Mouse (Mus musculus): ENCODE measurements around the gene Gm20388. TPM values are rescaled to one million over a fixed set of nuclear protein-coding genes. Genes with fewer than 3 reads are reported as not detected.
A peak's percentile ranks its signal among the peaks of the same experiment; 100 is the strongest.

Gm20388 gene
- polyA plus RNA-seq, 1 experiment from 2014 or later, result 8.3 TPM

DNA sequence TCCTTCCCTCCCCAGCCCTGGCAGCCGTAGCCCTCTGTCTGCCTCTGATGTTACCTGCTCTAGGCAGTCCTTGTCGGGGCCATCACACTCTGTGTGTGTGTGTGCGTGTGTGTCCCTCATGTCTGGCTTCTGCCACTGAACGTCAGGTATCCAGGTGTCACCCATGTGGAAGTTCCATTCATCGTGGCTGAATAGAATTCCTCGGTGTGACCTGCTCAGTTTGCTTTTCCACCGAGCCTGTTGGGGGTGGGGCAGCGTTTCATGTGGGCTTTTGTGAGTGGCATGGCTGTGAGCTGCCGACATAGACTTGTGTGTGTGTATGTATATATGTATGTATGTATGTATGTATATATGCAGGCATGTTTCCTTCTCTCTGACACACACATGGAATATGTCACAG lies 375.2 kb downstream of the Gm20388 start:
- Histone ChIP-seq H3K27me3 (replicated peaks; ENCODE audit: control insufficient read depth, insufficient read depth, low read length) (no peaks in the 10 kb centered on the region), H3K36me3 (ENCODE audit: control insufficient read depth, insufficient read depth, low read length) (no peaks in the 10 kb centered on the region), H3K4me1 (replicated peaks; ENCODE audit: control insufficient read depth, insufficient read depth, low read length) (peaks cover 55% of the 10 kb centered on the region), H3K9me3 (ENCODE audit: control insufficient read depth, low read length) (no peaks in the 10 kb centered on the region), H3K9ac (ENCODE audit: low read length) (no peak overlapping the region), H3K27ac (ENCODE audit: low read depth) (no peak overlapping the region), H3K4me2 (ENCODE audit: low read length) (no peak overlapping the region), H3K4me3 (ENCODE audit: low read depth, low read length) (no peak overlapping the region)
- DNase-seq (ENCODE audit: low spot score) (no peak), ATAC-seq (replicated peaks; ENCODE audit: low FRiP score, low TSS enrichment, low read depth) (no peak)
- WGBS, result 66% methylated on average over 9 of the region's 9 CpGs

DNA sequence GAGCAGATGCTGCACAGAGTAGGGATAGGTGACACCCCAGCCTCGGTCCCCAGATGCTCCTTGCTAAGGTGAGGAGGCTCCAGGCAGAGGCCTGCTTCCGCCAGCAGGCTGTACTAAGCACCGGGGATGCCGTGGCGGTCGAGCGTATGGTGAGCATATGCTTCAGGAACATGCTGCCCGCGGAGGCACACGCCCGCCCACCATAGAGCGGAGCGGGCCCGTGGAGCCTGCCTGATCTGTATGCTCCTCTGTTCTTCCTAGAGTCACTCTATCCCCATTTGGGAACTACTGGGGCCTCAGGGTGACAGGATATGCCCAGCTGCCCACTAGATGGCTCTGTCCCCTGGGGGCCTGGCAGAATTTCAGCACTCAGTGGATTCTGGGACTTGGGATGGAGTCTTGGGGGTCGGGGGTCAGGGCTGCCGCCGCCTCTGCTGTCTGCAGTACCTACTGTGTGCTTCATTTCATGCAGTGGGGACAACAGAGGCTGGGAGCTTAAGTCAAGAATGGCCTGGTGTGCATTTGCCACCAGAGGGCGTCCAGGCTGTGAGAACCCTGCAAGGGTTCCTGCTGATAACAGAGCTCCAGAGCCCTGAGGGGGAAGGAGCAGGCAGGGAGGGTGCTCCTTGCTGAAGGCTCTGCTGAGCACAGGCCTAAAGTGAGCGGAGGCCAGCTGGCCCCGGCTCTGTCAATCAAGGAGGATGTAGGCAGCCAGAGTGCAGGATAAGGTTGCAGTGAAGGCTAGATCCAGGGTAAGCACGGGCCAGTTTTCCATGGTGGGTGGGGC lies 377.7 kb downstream of the Gm20388 start:
- peaks cover 45% of the 10 kb centered on the region for H3K4me1 ChIP-seq (replicated peaks; ENCODE audit: control insufficient read depth, insufficient read depth, low read length)
- no peak overlapping the region for H3K4me3 ChIP-seq (ENCODE audit: low read depth, low read length)
- no peaks in the 10 kb centered on the region for H3K36me3 ChIP-seq (ENCODE audit: control insufficient read depth, insufficient read depth, low read length)
- ATAC-seq (replicated peaks; ENCODE audit: low FRiP score, low TSS enrichment, low read depth) (peak; percentile 26; the same call in 1 of the 2 replicates), DNase-seq (ENCODE audit: low spot score) (peak; percentile 82)
- no peak overlapping the region for H3K27ac ChIP-seq (ENCODE audit: low read depth)
- no peak overlapping the region for H3K4me2 ChIP-seq (ENCODE audit: low read length)
- no peaks in the 10 kb centered on the region for H3K27me3 ChIP-seq (replicated peaks; ENCODE audit: control insufficient read depth, insufficient read depth, low read length)
- H3K9me3 ChIP-seq (ENCODE audit: control insufficient read depth, low read length), result no peaks in the 10 kb centered on the region
- WGBS, result 50% methylated on average over 21 of the region's 21 CpGs
- H3K9ac ChIP-seq (ENCODE audit: low read length), result no peak overlapping the region

DNA sequence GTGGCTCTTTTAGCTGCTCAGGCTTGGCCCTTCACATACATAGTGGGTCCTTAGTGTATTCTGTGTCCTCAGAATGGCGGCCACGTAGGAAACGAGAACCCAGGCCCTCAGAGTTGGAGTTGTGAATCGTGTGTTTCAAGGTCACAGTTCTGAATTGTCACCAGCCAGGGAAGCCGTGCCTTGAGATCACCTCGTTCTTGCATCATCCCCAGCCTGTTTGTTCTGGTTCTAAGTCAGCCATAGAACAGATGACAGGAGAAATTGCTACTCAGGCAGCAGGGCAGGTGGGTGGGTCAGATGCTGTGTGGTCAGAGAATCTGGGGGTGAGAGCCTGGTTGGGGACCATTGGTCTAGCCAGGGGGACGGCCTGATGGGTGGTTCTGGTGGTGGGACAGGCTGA lies 378.6 kb downstream of the Gm20388 start:
- ATAC-seq (replicated peaks; ENCODE audit: low FRiP score, low TSS enrichment, low read depth) (no peak), DNase-seq (ENCODE audit: low spot score) (no peak)
- H3K27ac ChIP-seq (ENCODE audit: low read depth), result no peak overlapping the region
- WGBS, result 85% methylated on average over 7 of the region's 7 CpGs
- no peaks in the 10 kb centered on the region for H3K9me3 ChIP-seq (ENCODE audit: control insufficient read depth, low read length)
- H3K4me1 ChIP-seq (replicated peaks; ENCODE audit: control insufficient read depth, insufficient read depth, low read length), result peaks cover 39% of the 10 kb centered on the region
- H3K27me3 ChIP-seq (replicated peaks; ENCODE audit: control insufficient read depth, insufficient read depth, low read length), result no peaks in the 10 kb centered on the region
- no peak overlapping the region for H3K4me2 ChIP-seq (ENCODE audit: low read length)
- H3K36me3 ChIP-seq (ENCODE audit: control insufficient read depth, insufficient read depth, low read length), result no peaks in the 10 kb centered on the region
- H3K9ac ChIP-seq (ENCODE audit: low read length), result no peak overlapping the region
- H3K4me3 ChIP-seq (ENCODE audit: low read depth, low read length), result no peak overlapping the region

GRCm38 (mm10) chr8:120289698-120290181 lies 379.1 kb downstream of the Gm20388 start:
- no peak overlapping the region for H3K9ac ChIP-seq (ENCODE audit: low read length)
- peaks cover 36% of the 10 kb centered on the region for H3K4me1 ChIP-seq (replicated peaks; ENCODE audit: control insufficient read depth, insufficient read depth, low read length)
- H3K4me2 ChIP-seq (ENCODE audit: low read length), result no peak overlapping the region
- H3K27ac ChIP-seq (ENCODE audit: low read depth), result no peak overlapping the region
- WGBS, result 53% methylated on average over 10 of the region's 10 CpGs
- no peak overlapping the region for H3K4me3 ChIP-seq (ENCODE audit: low read depth, low read length)
- H3K36me3 ChIP-seq (ENCODE audit: control insufficient read depth, insufficient read depth, low read length), result no peaks in the 10 kb centered on the region
- H3K9me3 ChIP-seq (ENCODE audit: control insufficient read depth, low read length), result no peaks in the 10 kb centered on the region
- H3K27me3 ChIP-seq (replicated peaks; ENCODE audit: control insufficient read depth, insufficient read depth, low read length), result no peaks in the 10 kb centered on the region
- no peak for DNase-seq (ENCODE audit: low spot score)
- ATAC-seq (replicated peaks; ENCODE audit: low FRiP score, low TSS enrichment, low read depth), result no peak

DNA sequence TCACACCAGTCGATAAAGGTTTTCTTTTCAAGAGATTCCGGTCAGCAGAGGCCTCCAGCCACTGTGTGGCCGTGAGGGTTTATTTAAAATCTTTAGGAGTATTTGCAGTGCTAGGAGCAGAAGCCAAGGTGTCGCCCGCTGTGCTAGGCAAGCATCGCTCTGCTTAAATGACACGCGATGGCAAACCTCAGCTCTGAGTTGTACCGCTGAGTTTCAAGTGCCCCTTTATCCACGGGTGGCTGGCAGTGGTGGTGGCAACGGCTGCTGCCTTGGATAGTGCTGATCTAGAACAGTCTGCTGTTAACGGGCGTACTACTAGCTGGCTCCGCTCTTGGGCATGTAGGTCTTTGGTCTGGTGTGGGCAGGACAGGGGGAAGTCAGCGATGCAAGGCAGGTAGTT lies 380.0 kb downstream of the Gm20388 start:
- Histone ChIP-seq H3K27me3 (replicated peaks; ENCODE audit: control insufficient read depth, insufficient read depth, low read length) (no peaks in the 10 kb centered on the region), H3K9ac (ENCODE audit: low read length) (no peak overlapping the region), H3K4me2 (ENCODE audit: low read length) (no peak overlapping the region), H3K27ac (ENCODE audit: low read depth) (no peak overlapping the region), H3K4me1 (replicated peaks; ENCODE audit: control insufficient read depth, insufficient read depth, low read length) (peaks cover 35% of the 10 kb centered on the region), H3K36me3 (ENCODE audit: control insufficient read depth, insufficient read depth, low read length) (no peaks in the 10 kb centered on the region), H3K4me3 (ENCODE audit: low read depth, low read length) (no peak overlapping the region), H3K9me3 (ENCODE audit: control insufficient read depth, low read length) (no peaks in the 10 kb centered on the region)
- no peak for ATAC-seq (replicated peaks; ENCODE audit: low FRiP score, low TSS enrichment, low read depth)
- DNase-seq (ENCODE audit: low spot score), result no peak
- WGBS, result 76% methylated on average over 15 of the region's 15 CpGs

DNA sequence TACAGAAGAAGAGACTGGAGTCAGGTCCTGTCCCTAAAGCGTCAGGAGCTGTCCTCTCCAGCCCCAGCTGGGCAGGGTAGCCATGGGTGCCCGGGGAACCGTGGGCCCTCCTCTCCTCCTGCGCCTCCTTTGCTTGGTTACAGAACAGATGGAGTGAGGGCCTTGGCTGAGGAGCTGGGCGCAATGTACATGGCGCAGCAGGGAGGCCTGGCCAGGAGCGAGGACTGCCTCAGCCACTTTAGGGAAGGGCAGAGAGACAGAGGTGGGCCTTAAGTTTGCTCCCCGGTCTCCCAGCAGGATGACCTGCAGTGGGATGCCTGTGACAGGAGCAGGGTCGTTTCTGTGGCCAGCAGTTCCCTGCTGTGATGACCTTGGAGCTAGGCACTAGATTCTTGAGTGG lies 381.0 kb downstream of the Gm20388 start:
- Histone ChIP-seq H3K27me3 (replicated peaks; ENCODE audit: control insufficient read depth, insufficient read depth, low read length) (no peaks in the 10 kb centered on the region), H3K36me3 (ENCODE audit: control insufficient read depth, insufficient read depth, low read length) (no peaks in the 10 kb centered on the region), H3K4me2 (ENCODE audit: low read length) (no peak overlapping the region), H3K4me1 (replicated peaks; ENCODE audit: control insufficient read depth, insufficient read depth, low read length) (peaks cover 46% of the 10 kb centered on the region), H3K27ac (ENCODE audit: low read depth) (no peak overlapping the region), H3K9ac (ENCODE audit: low read length) (no peak overlapping the region), H3K9me3 (ENCODE audit: control insufficient read depth, low read length) (no peaks in the 10 kb centered on the region), H3K4me3 (ENCODE audit: low read depth, low read length) (no peak overlapping the region)
- no peak for DNase-seq (ENCODE audit: low spot score)
- 87% methylated on average over 9 of the region's 9 CpGs for WGBS
- ATAC-seq (replicated peaks; ENCODE audit: low FRiP score, low TSS enrichment, low read depth), result no peak

DNA sequence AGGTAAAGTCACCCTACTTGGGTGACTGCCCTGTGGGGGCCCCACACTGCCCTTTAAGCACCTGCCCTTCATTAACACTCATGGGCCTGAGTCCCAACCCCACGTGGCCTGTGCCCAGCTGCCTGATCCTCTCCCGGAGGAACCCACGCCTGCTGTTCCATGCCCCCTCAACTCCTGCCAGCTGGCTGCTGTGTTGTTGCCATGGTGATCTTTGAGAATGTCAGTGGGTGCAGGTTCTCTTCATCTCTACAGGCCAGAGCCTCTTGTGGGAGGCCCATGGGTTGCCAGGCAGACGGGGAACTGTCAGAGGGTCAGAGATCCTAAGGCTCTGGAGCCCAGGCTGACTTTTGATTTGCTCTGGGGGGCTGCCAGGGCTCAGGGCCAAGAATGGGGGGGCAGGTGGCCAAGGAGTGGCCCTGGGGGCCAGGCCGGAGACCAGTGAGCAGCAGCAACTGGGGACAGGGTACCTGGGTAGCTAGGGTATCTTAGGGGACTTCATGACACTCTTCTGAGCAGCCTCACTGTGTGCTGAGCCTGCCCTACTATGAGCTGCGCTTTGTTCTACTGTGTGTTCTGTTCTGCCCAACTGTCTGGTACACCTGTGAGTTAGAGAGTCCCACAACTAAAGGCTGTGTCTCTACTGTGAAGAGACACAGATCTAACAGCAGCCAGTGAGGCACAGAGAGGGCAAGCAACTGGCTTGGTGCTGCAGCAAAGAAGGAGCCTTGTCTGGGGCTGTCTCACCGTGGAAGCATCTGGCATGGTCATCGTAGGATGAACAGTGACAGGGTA lies 381.9 kb downstream of the Gm20388 start:
- H3K9me3 ChIP-seq (ENCODE audit: control insufficient read depth, low read length), result no peaks in the 10 kb centered on the region
- WGBS, result 50% methylated on average over 8 of the region's 8 CpGs
- no peak overlapping the region for H3K9ac ChIP-seq (ENCODE audit: low read length)
- ATAC-seq (replicated peaks; ENCODE audit: low FRiP score, low TSS enrichment, low read depth) (no peak), DNase-seq (ENCODE audit: low spot score) (no peak)
- H3K4me1 ChIP-seq (replicated peaks; ENCODE audit: control insufficient read depth, insufficient read depth, low read length), result peaks cover 52% of the 10 kb centered on the region
- no peak overlapping the region for H3K4me3 ChIP-seq (ENCODE audit: low read depth, low read length)
- H3K27me3 ChIP-seq (replicated peaks; ENCODE audit: control insufficient read depth, insufficient read depth, low read length), result no peaks in the 10 kb centered on the region
- no peaks in the 10 kb centered on the region for H3K36me3 ChIP-seq (ENCODE audit: control insufficient read depth, insufficient read depth, low read length)
- no peak overlapping the region for H3K4me2 ChIP-seq (ENCODE audit: low read length)
- no peak overlapping the region for H3K27ac ChIP-seq (ENCODE audit: low read depth)

DNA sequence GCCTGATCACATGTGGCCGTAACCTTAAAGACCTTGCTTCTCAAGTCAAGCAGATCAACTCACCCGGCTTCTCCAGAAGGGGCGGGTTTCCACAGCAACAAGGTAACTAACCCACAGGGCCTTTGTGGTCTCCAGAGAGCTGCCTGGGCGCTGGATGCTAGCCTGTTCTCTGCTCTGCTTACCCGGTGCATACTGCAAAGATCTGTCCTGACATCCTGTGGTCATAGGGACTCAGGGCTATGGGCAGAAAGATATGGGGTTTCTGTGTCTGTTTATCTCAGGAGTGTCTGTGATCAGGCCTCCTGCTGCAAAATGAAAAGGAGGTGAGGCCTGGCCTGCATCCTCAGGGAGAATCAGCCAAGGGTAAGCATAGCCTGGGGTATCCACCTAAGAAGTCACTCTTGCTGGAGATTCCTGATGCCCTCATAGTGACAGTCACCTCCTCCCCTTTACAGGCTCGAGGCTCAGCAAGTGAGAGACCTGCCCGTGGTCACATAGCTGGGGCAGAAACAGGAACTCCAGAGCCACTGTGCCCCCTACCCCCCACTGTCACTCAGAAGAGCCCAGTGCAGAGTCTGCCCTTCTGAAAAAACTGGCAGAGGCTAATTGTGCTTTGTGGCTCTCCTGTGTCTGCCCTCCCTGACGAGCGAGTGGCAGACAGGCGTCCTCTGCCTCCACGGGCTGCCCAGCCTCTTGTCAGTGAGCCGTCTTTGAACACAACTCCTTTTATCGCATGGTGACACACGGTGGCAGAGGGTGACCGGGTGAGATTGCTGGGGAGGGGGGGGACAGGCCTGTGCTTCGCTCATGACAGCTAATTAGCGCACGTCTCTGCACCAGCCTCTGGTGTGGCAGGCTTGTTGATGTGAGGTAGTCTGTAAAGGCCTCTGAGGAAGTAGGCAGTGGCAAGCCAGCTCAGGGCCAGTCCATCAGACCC lies 383.0 kb downstream of the Gm20388 start:
- 54% methylated on average over 18 of the region's 18 CpGs for WGBS
- no peak overlapping the region for H3K4me3 ChIP-seq (ENCODE audit: low read depth, low read length)
- H3K9me3 ChIP-seq (ENCODE audit: control insufficient read depth, low read length), result no peaks in the 10 kb centered on the region
- no peaks in the 10 kb centered on the region for H3K36me3 ChIP-seq (ENCODE audit: control insufficient read depth, insufficient read depth, low read length)
- DNase-seq (ENCODE audit: low spot score), result no peak
- no peak for ATAC-seq (replicated peaks; ENCODE audit: low FRiP score, low TSS enrichment, low read depth)
- H3K4me2 ChIP-seq (ENCODE audit: low read length), result no peak overlapping the region
- H3K9ac ChIP-seq (ENCODE audit: low read length), result no peak overlapping the region
- peaks cover 55% of the 10 kb centered on the region for H3K4me1 ChIP-seq (replicated peaks; ENCODE audit: control insufficient read depth, insufficient read depth, low read length)
- no peaks in the 10 kb centered on the region for H3K27me3 ChIP-seq (replicated peaks; ENCODE audit: control insufficient read depth, insufficient read depth, low read length)
- no peak overlapping the region for H3K27ac ChIP-seq (ENCODE audit: low read depth)
